Mouse (Mus musculus) left cerebral cortex, adult 9 months (tissue): ENCODE data around the gene Phf21a.

Experiments
- DNase-seq, 2 experiments: peaks; one replicate each; pipeline ENCODE4 v3.0.0; 2022; ENCODE audit warnings: low spot score in 2 of 2

The Phf21a gene

GRCm38 (mm10) chr2:92402591-92403326, 309.8 kb downstream of the Phf21a start:
- no peak for DNase-seq

GRCm38 (mm10) chr2:92403776-92404319, 310.9 kb downstream of the Phf21a start:
- DNase-seq: no peak

GRCm38 (mm10) chr2:92404737-92405136, 311.8 kb downstream of the Phf21a start:
- DNase-seq: no peak

- DNase-seq: no peak
Observed at GRCm38 (mm10) chr2:92405687-92406086, 312.8 kb downstream of the Phf21a start.

- DNase-seq: no peak
Observed at GRCm38 (mm10) chr2:92408309-92409045, 315.6 kb downstream of the Phf21a start.

- DNase-seq: no peak
Observed at GRCm38 (mm10) chr2:92411705-92412104, 318.8 kb downstream of the Phf21a start.
